Mouse (Mus musculus) midbrain, postnatal 0 days (tissue): ENCODE measurements around the gene Aig1. TPM values are rescaled to one million over a fixed set of nuclear protein-coding genes. Genes with fewer than 3 reads are reported as not detected.

ENCODE experiments used
- ATAC-seq: fragments of 200-750 bp; cut with Nextera tagmentation; 2 replicates; pipeline ENCODE4 v1.8.0; 2017; ENCODE audit warnings: moderate number of reproducible peaks, mild to moderate bottlenecking, moderate TSS enrichment, moderate library complexity; ENCODE audit not compliant: low FRiP score
- DNase-seq: peaks from one replicate; pipeline ENCODE4 v3.0.0-alpha.2; 2015; ENCODE audit warnings: low spot score
- H3K27ac ChIP-seq: fragments of 300-500 bp; sonication (generic); 2 replicates; pipeline ENCODE4 v1.5.1; 2014; ENCODE audit warnings: low read depth, mild to moderate bottlenecking, low read length, mixed read lengths
- H3K27me3 ChIP-seq: fragments of 300-500 bp; sonication (generic); 2 replicates; pipeline ENCODE4 v1.6.1; 2014; ENCODE audit warnings: low read length, control low read depth, mixed read lengths; ENCODE audit not compliant: insufficient read depth
- H3K36me3 ChIP-seq: fragments of 300-500 bp; sonication (generic); 2 replicates; pipeline ENCODE4 v1.6.1; 2014; ENCODE audit warnings: low read length, control low read depth, mixed read lengths; ENCODE audit not compliant: insufficient read depth
- H3K4me1 ChIP-seq: fragments of 300-500 bp; sonication (generic); 2 replicates; pipeline ENCODE4 v1.6.1; 2014; ENCODE audit warnings: mild to moderate bottlenecking, control low read depth, antibody characterized with exemption, low read length, mixed read lengths; ENCODE audit not compliant: insufficient read depth
- H3K4me2 ChIP-seq: fragments of 300-500 bp; sonication (generic); 2 replicates; pipeline ENCODE4 v1.6.1; 2014; ENCODE audit warnings: low read depth, mild to moderate bottlenecking, low read length, mixed read lengths; ENCODE audit not compliant: poor library complexity, severe bottlenecking
- H3K4me3 ChIP-seq: fragments of 300-500 bp; sonication (generic); 2 replicates; pipeline ENCODE4 v1.5.1; 2014; ENCODE audit warnings: low read depth, mild to moderate bottlenecking, low read length, moderate library complexity
- H3K9ac ChIP-seq: fragments of 300-500 bp; sonication (generic); replicated peaks from 2 replicates; pipeline ENCODE4 v1.6.1; 2014; ENCODE audit warnings: mild to moderate bottlenecking, low read length, moderate library complexity, mixed read lengths; ENCODE audit not compliant: poor library complexity, severe bottlenecking
- H3K9me3 ChIP-seq: fragments of 300-500 bp; sonication (generic); 2 replicates; pipeline ENCODE4 v1.6.1; 2016; ENCODE audit warnings: low read length, control low read depth
- CTCF ChIP-seq: IDR thresholded peaks from 2 replicates; pipeline ENCODE4 v1.5.1; 2016; ENCODE audit warnings: antibody characterized with exemption, mild to moderate bottlenecking
- WGBS: fragments of 180-500 bp; shearing (Covaris S2); extraction: QIAGEN DNeasy Blood & Tissue Kit; methylation state at CpG from one replicate; pipeline ENCODE4 v1.1.7; 2014; 5-methylcytosine and 5-hydroxymethylcytosine counted together
- polyA plus RNA-seq: library from polyadenylated mRNA; unstranded; fragments of >200 nt; fragmentation: Nextera tagmentation; extraction: Ambion mirVana; gene quantifications from 2 replicates; pipeline ENCODE4 v1.2.1, GENCODE M21; 2015
- total RNA-seq: library from RNA; depleted of rRNA; stranded (reverse); fragments of >200 nt; gene quantifications from 2 replicates; pipeline ENCODE4 v1.2.3, GENCODE M21; 2014

Aig1 gene
- total and polyA plus RNA-seq, 2 experiments from 2014 or later, result 101 to 103 TPM

DNA sequence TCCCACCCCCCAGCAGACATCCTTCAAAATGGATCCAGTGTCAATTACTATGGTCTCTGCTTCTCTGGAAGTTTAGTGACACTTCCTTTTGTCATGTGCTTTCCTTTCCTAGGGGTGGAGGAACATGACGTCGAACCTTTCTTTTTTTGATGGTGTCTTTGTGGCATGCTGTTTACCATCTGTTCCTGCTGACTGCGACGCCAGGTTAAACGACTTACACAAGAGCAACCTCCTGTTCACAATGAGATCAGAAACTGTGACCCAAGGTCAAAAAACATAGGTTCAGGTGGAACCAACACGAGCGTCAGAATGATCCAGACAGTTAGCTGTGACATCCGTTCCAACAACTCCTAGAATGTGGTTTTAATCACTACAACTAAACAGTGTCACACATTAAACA is 166.7 kb downstream of the Aig1 start:
- Histone ChIP-seq H3K9ac (no peak overlapping the region), H3K36me3 (no peaks in the 10 kb centered on the region), H3K4me2 (no peak overlapping the region), H3K27ac (no peak overlapping the region), H3K27me3 (no peaks in the 10 kb centered on the region), H3K9me3 (no peaks in the 10 kb centered on the region), H3K4me3 (no peak overlapping the region), H3K4me1 (no peaks in the 10 kb centered on the region)
- 63% methylated on average over 8 of the region's 8 CpGs for WGBS
- TF ChIP-seq CTCF, result no peak
- no peak for DNase-seq
- no peak for ATAC-seq

- H3K27ac ChIP-seq, result no peak overlapping the region
- no peaks in the 10 kb centered on the region for H3K9me3 ChIP-seq
- no peak for DNase-seq
- no peak for TF ChIP-seq CTCF
- H3K4me2 ChIP-seq, result no peak overlapping the region
- no peak overlapping the region for H3K9ac ChIP-seq
- no peak for ATAC-seq
- H3K4me3 ChIP-seq, result no peak overlapping the region
- H3K36me3 ChIP-seq, result no peaks in the 10 kb centered on the region
- no peaks in the 10 kb centered on the region for H3K4me1 ChIP-seq
- no peaks in the 10 kb centered on the region for H3K27me3 ChIP-seq
Measured at GRCm38 (mm10) chr10:13696326-13696725, 172.5 kb downstream of the Aig1 start.

DNA sequence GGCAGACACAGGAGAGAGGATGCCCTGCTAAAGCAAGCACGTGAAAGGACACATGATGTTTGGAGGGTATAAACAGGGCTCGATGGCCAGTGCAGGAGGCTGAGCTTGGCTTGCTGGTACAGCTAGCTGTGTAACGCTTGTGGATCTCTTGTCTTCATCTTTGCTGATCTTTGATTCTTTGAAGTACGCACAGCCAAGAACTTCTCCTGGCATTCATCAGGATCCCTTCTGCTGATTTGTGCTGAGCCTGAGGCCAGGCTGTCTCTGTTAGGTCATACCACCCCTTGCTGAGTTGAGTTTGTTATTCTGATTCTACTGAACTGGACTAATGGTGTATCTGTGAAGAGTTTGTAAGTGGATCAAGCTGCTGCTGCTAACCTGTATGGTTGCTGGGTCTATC is 175.5 kb downstream of the Aig1 start:
- H3K9ac ChIP-seq, result no peak overlapping the region
- DNase-seq (no peak), ATAC-seq (no peak)
- H3K4me3 ChIP-seq, result no peak overlapping the region
- no peaks in the 10 kb centered on the region for H3K27me3 ChIP-seq
- H3K36me3 ChIP-seq, result no peaks in the 10 kb centered on the region
- no peak for TF ChIP-seq CTCF
- 93% methylated on average over 4 of the region's 4 CpGs for WGBS
- no peaks in the 10 kb centered on the region for H3K4me1 ChIP-seq
- H3K9me3 ChIP-seq, result no peaks in the 10 kb centered on the region
- no peak overlapping the region for H3K27ac ChIP-seq
- H3K4me2 ChIP-seq, result no peak overlapping the region

- no peak for TF ChIP-seq CTCF
- DNase-seq (no peak), ATAC-seq (no peak)
- no peaks in the 10 kb centered on the region for H3K4me1 ChIP-seq
- no peak overlapping the region for H3K4me3 ChIP-seq
- no peak overlapping the region for H3K9ac ChIP-seq
- H3K36me3 ChIP-seq, result no peaks in the 10 kb centered on the region
- WGBS, result 87% methylated on average over 5 of the region's 5 CpGs
- no peak overlapping the region for H3K4me2 ChIP-seq
- no peak overlapping the region for H3K27ac ChIP-seq
- H3K9me3 ChIP-seq, result no peaks in the 10 kb centered on the region
- no peaks in the 10 kb centered on the region for H3K27me3 ChIP-seq
Measured at GRCm38 (mm10) chr10:13690773-13691172, 178.0 kb downstream of the Aig1 start.

DNA sequence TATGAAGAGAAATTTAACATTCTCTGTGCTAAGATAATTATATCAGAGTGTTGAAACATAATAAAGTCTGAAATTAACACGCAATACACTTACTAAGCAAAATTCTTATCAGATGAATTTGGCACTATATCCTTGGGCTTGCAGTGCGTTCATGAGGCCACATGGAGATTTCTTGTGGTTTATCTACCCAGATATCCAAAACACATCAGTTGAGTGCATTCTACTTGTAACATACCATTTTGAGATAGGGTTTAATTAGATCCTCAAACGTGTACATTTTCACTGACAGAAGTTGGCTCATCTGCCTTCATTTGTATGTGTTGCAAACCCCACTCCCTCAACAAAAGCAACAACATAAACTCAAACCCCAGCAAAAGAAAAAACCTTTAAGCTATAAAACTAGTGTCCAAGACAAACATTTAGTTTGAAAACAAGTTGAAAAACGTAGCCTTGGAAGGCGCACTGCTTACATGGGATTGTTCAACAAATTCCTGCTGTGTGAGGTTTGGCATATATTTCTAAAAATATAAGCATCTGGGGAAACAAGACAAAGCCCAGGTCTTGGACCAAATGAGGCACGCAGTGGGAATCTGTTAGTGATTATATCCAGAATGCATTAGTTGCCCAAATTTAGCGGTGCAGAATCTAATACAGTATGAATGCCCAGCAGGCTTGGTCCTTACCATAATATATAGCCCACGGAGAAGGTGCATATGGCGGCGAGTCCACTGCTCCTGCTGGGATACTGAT is 178.8 kb downstream of the Aig1 start:
- DNase-seq (no peak), ATAC-seq (no peak)
- no peak overlapping the region for H3K4me2 ChIP-seq
- H3K36me3 ChIP-seq, result no peaks in the 10 kb centered on the region
- H3K9me3 ChIP-seq, result no peaks in the 10 kb centered on the region
- no peak for TF ChIP-seq CTCF
- WGBS, result 88% methylated on average over 10 of the region's 10 CpGs
- no peak overlapping the region for H3K4me3 ChIP-seq
- no peak overlapping the region for H3K27ac ChIP-seq
- no peak overlapping the region for H3K9ac ChIP-seq
- no peaks in the 10 kb centered on the region for H3K27me3 ChIP-seq
- no peaks in the 10 kb centered on the region for H3K4me1 ChIP-seq

GRCm38 (mm10) chr10:13688386-13689120 is 180.2 kb downstream of the Aig1 start:
- ATAC-seq, result no peak

More at GRCm38 (mm10) chr10:13688386-13689120, 180.2 kb downstream of the Aig1 start:
- no peak overlapping the region for H3K4me3 ChIP-seq
- H3K4me2 ChIP-seq, result no peak overlapping the region
- no peak for TF ChIP-seq CTCF
- H3K27ac ChIP-seq, result no peak overlapping the region
- no peaks in the 10 kb centered on the region for H3K27me3 ChIP-seq
- peak; percentile 58 for DNase-seq
- no peaks in the 10 kb centered on the region for H3K36me3 ChIP-seq
- no peak overlapping the region for H3K9ac ChIP-seq
- H3K4me1 ChIP-seq, result no peaks in the 10 kb centered on the region
- H3K9me3 ChIP-seq, result no peaks in the 10 kb centered on the region
- WGBS, result 44% methylated on average over 15 of the region's 15 CpGs
